Mouse (Mus musculus) G1E (cell line): ENCODE results near the gene Copz1. TPM values are rescaled to one million over a fixed set of nuclear protein-coding genes. Genes with fewer than 3 reads are reported as not detected.

Experiments
- ATAC-seq: 2 replicates; pipeline ENCODE4 v1.8.0; 2016; ENCODE audit warnings: mild to moderate bottlenecking; ENCODE audit not compliant: insufficient number of reproducible peaks, poor library complexity, low FRiP score, severe bottlenecking; ENCODE audit errors: extremely low read depth
- DNase-seq: peaks from one replicate; pipeline ENCODE4 v3.0.0; 2012; ENCODE audit warnings: low spot score
- H3K27me3 ChIP-seq: 2 replicates; pipeline ENCODE4 v1.6.1; 2012; ENCODE audit warnings: mild to moderate bottlenecking, low read length, inconsistent platforms; ENCODE audit not compliant: insufficient read depth
- H3K36me3 ChIP-seq: replicated peaks from 2 replicates; pipeline ENCODE3; 2012; ENCODE audit warnings: mild to moderate bottlenecking, inconsistent platforms
- H3K4me1 ChIP-seq: 2 replicates; pipeline ENCODE4 v1.6.1; 2012; ENCODE audit warnings: low read depth, low read length, inconsistent platforms, mixed read lengths; ENCODE audit not compliant: insufficient read depth
- H3K4me3 ChIP-seq: 2 replicates; pipeline ENCODE4 v1.5.1; 2012; ENCODE audit warnings: low read depth, mild to moderate bottlenecking, inconsistent platforms, low read length, moderate library complexity, mixed read lengths
- H3K9me3 ChIP-seq: replicated peaks from 2 replicates; pipeline ENCODE4 v1.6.1; 2012; ENCODE audit warnings: inconsistent platforms
- CTCF ChIP-seq: IDR thresholded peaks from 2 replicates; pipeline ENCODE4 v1.5.1; 2012; ENCODE audit warnings: low read depth, low read length, inconsistent platforms, mixed read lengths
- GATA1 ChIP-seq: IDR thresholded peaks from 2 replicates; pipeline ENCODE4 v1.6.1; 2012; ENCODE audit warnings: borderline replicate concordance, low read length, inconsistent platforms, mixed read lengths
- GATA2 ChIP-seq: IDR thresholded peaks from 2 replicates; pipeline ENCODE4 v1.6.1; 2012; ENCODE audit warnings: low read depth, low read length, inconsistent platforms, borderline replicate concordance
- POLR2AphosphoS5 ChIP-seq: IDR thresholded peaks from 2 replicates; pipeline ENCODE4 v1.6.1; 2012; ENCODE audit warnings: low read depth, low read length, inconsistent platforms; ENCODE audit not compliant: insufficient replicate concordance
- TAL1 ChIP-seq: conservative IDR thresholded peaks from 2 replicates; pipeline ENCODE4 v1.6.1; 2012; ENCODE audit warnings: low read depth, low read length, inconsistent platforms, mixed read lengths
- polyA plus RNA-seq: library from polyadenylated mRNA; stranded (reverse); fragments of >175 nt; gene quantifications from 2 replicates; pipeline ENCODE4 v1.2.3, GENCODE M21; 2012
- total RNA-seq, 2 experiments: library from RNA; stranded (forward) in 1 of 2; stranded (reverse) in 1 of 2; fragments of 200-1000 nt in 1 of 2; fragments of >200 nt in 1 of 2; fragmentation: Nextera tagmentation in 1 of 2; gene quantifications; 2 replicates each; pipeline ENCODE4 v1.2.3; 2014 to 2017

Gene Copz1
- total and polyA plus RNA-seq, 3 experiments = 97.2 to 494 (median 182) TPM

- no peak for ATAC-seq
- TF ChIP-seq TAL1 (no peak), GATA2 (no peak), GATA1 (no peak), POLR2AphosphoS5 (no peak), CTCF (no peak)
- H3K36me3 ChIP-seq = peaks cover 95% of the 10 kb centered on the region
These were observed 17.9 kb downstream of the Copz1 start for GRCm38 (mm10) chr15:103290417-103290816.

GRCm38 (mm10) chr15:103290843-103291242 is 18.3 kb downstream of the Copz1 start:
- no peak for DNase-seq
- ATAC-seq = no peak
- Histone ChIP-seq H3K27me3 (no peaks in the 10 kb centered on the region), H3K4me3 (no peak overlapping the region), H3K4me1 (peaks cover 5% of the 10 kb centered on the region), H3K9me3 (no peaks in the 10 kb centered on the region), H3K36me3 (peaks cover 95% of the 10 kb centered on the region)
- no peak for TF ChIP-seq CTCF
- no peak for TF ChIP-seq TAL1
- no peak for TF ChIP-seq GATA2
- no peak for TF ChIP-seq GATA1
- no peak for TF ChIP-seq POLR2AphosphoS5

More at GRCm38 (mm10) chr15:103290417-103290816, 17.9 kb downstream of the Copz1 start:
- H3K4me1 ChIP-seq = peaks cover 9% of the 10 kb centered on the region
- H3K4me3 ChIP-seq = no peak overlapping the region
- no peaks in the 10 kb centered on the region for H3K9me3 ChIP-seq
- DNase-seq = no peak
- no peaks in the 10 kb centered on the region for H3K27me3 ChIP-seq

GRCm38 (mm10) chr15:103292673-103293345 is 20.3 kb downstream of the Copz1 start:
- ATAC-seq (no peak), DNase-seq (no peak)
- Histone ChIP-seq H3K4me1 (peaks cover 4% of the 10 kb centered on the region; the same call in 1 of the 2 replicates), H3K27me3 (no peaks in the 10 kb centered on the region), H3K9me3 (no peaks in the 10 kb centered on the region), H3K4me3 (no peak overlapping the region), H3K36me3 (peaks cover 95% of the 10 kb centered on the region)
- TF ChIP-seq TAL1 (no peak), GATA2 (no peak), GATA1 (no peak), CTCF (no peak), POLR2AphosphoS5 (no peak)

GRCm38 (mm10) chr15:103293375-103293774 is 20.9 kb downstream of the Copz1 start:
- DNase-seq = no peak
- peaks cover 4% of the 10 kb centered on the region; the same call in 1 of the 2 replicates for H3K4me1 ChIP-seq
- no peak for ATAC-seq
- H3K4me3 ChIP-seq = no peak overlapping the region
- no peak for TF ChIP-seq TAL1
- TF ChIP-seq CTCF = peak; percentile 23; the same call in 1 of the 2 replicates
- TF ChIP-seq POLR2AphosphoS5 = no peak
- peaks cover 95% of the 10 kb centered on the region for H3K36me3 ChIP-seq
- H3K27me3 ChIP-seq = no peaks in the 10 kb centered on the region
- no peaks in the 10 kb centered on the region for H3K9me3 ChIP-seq

GRCm38 (mm10) chr15:103294649-103295048 is 22.1 kb downstream of the Copz1 start:
- Histone ChIP-seq H3K4me3 (no peak overlapping the region), H3K4me1 (no peaks in the 10 kb centered on the region; the same call in 1 of the 2 replicates), H3K36me3 (peaks cover 95% of the 10 kb centered on the region), H3K9me3 (no peaks in the 10 kb centered on the region), H3K27me3 (no peaks in the 10 kb centered on the region)
- TF ChIP-seq GATA2 = no peak
- no peak for TF ChIP-seq POLR2AphosphoS5
- no peak for TF ChIP-seq CTCF
- TF ChIP-seq GATA1 = no peak
- DNase-seq (no peak), ATAC-seq (no peak)

- no peak overlapping the region for H3K4me3 ChIP-seq
- TF ChIP-seq POLR2AphosphoS5 (no peak), GATA1 (no peak), TAL1 (no peak), CTCF (no peak), GATA2 (no peak)
- ATAC-seq = no peak
These were observed 23.3 kb downstream of the Copz1 start for GRCm38 (mm10) chr15:103295851-103296250.

More at GRCm38 (mm10) chr15:103295851-103296250, 23.3 kb downstream of the Copz1 start:
- H3K9me3 ChIP-seq = no peaks in the 10 kb centered on the region
- DNase-seq = no peak
- peaks cover 95% of the 10 kb centered on the region for H3K36me3 ChIP-seq
- H3K4me1 ChIP-seq = no peaks in the 10 kb centered on the region
- H3K27me3 ChIP-seq = no peaks in the 10 kb centered on the region
